Mouse (Mus musculus) megakaryocyte-erythroid progenitor cell, adult 5-6 weeks (primary cell): ENCODE results near the gene Zfp526. TPM values are rescaled to one million over a fixed set of nuclear protein-coding genes. Genes with fewer than 3 reads are reported as not detected.

Experiments
- ATAC-seq: replicated peaks from 2 replicates; pipeline ENCODE4 v1.8.0; 2016; ENCODE audit warnings: mild to moderate bottlenecking, inconsistent platforms; ENCODE audit not compliant: severe bottlenecking, poor library complexity, low FRiP score, low TSS enrichment
- total RNA-seq, 2 experiments: library from RNA; stranded (forward) in 1 of 2; stranded (reverse) in 1 of 2; fragments of 200-1000, 215-1000 nt in 1 of 2; fragments of >200 nt in 1 of 2; fragmentation: Nextera tagmentation in 1 of 2; gene quantifications; 2 replicates each; pipeline ENCODE4 v1.2.3; 2014 to 2017

Gene Zfp526
- total RNA-seq, 2 experiments from 2014 or later = 10.1 to 20.3 TPM

- no peak for ATAC-seq
Measured at GRCm38 (mm10) chr7:25275555-25276298, 54.5 kb downstream of the Zfp526 start.

Other genes with a start within 250 kb of the Zfp526 start
- 128 and 146 TPM in 2 replicates for gene Rabac1, start 248.7 kb upstream of the Zfp526 start, total RNA-seq (2014; fragmentation: Nextera tagmentation)
- 38.0 and 103 TPM in 2 replicates for gene Rabac1, start 248.7 kb upstream of the Zfp526 start, total RNA-seq (2017)
- gene Atp1a3, start 215.5 kb upstream of the Zfp526 start, total RNA-seq (2014; fragmentation: Nextera tagmentation) = not detected in 2 replicates
- gene Atp1a3, start 215.5 kb upstream of the Zfp526 start, total RNA-seq (2017) = 0.75 TPM in 1 of 2 replicates, not detected in the other
- gene Grik5, start 149.1 kb upstream of the Zfp526 start, total RNA-seq (2014; fragmentation: Nextera tagmentation) = 20.9 and 31.7 TPM in 2 replicates
- gene Grik5, start 149.1 kb upstream of the Zfp526 start, total RNA-seq (2017) = 0.23 and 6.4 TPM in 2 replicates
- 12.0 and 18.6 TPM in 2 replicates for gene Zfp574, start 148.9 kb upstream of the Zfp526 start, total RNA-seq (2014; fragmentation: Nextera tagmentation)
- 3.7 and 6.9 TPM in 2 replicates for gene Zfp574, start 148.9 kb upstream of the Zfp526 start, total RNA-seq (2017)
- 0.40 and 0.57 TPM in 2 replicates for gene Pou2f2, start 41.7 kb upstream of the Zfp526 start, total RNA-seq (2014; fragmentation: Nextera tagmentation)
- 0.91 TPM in 1 of 2 replicates, not detected in the other for gene Pou2f2, start 41.7 kb upstream of the Zfp526 start, total RNA-seq (2017)
- 16.0 and 24.9 TPM in 2 replicates for gene Dedd2, start 810 bp upstream of the Zfp526 start, total RNA-seq (2014; fragmentation: Nextera tagmentation)
- 13.5 and 15.2 TPM in 2 replicates for gene Dedd2, start 810 bp upstream of the Zfp526 start, total RNA-seq (2017)
- 97.9 and 123 TPM in 2 replicates for gene Gsk3a, start 16.4 kb downstream of the Zfp526 start, total RNA-seq (2014; fragmentation: Nextera tagmentation)
- 49.1 and 74.7 TPM in 2 replicates for gene Gsk3a, start 16.4 kb downstream of the Zfp526 start, total RNA-seq (2017)
- 8.7 and 18.9 TPM in 2 replicates for gene Erf, start 29.3 kb downstream of the Zfp526 start, total RNA-seq (2014; fragmentation: Nextera tagmentation)
- gene Erf, start 29.3 kb downstream of the Zfp526 start, total RNA-seq (2017) = 6.2 and 8.6 TPM in 2 replicates
- gene Cic, start 46.3 kb downstream of the Zfp526 start, total RNA-seq (2014; fragmentation: Nextera tagmentation) = 125 and 134 TPM in 2 replicates
- gene Cic, start 46.3 kb downstream of the Zfp526 start, total RNA-seq (2017) = 20.5 and 40.0 TPM in 2 replicates
- gene Pafah1b3, start 76.6 kb downstream of the Zfp526 start, total RNA-seq (2014; fragmentation: Nextera tagmentation) = 22.0 and 23.2 TPM in 2 replicates
- 12.8 and 26.3 TPM in 2 replicates for gene Pafah1b3, start 76.6 kb downstream of the Zfp526 start, total RNA-seq (2017)
- gene Prr19, start 80.0 kb downstream of the Zfp526 start, total RNA-seq (2014; fragmentation: Nextera tagmentation) = not detected in 2 replicates
- not detected in 2 replicates for gene Prr19, start 80.0 kb downstream of the Zfp526 start, total RNA-seq (2017)
- gene Tmem145, start 84.7 kb downstream of the Zfp526 start, total RNA-seq (2014; fragmentation: Nextera tagmentation) = not detected in 2 replicates
- gene Tmem145, start 84.7 kb downstream of the Zfp526 start, total RNA-seq (2017) = not detected in 2 replicates
- gene Megf8, start 95.7 kb downstream of the Zfp526 start, total RNA-seq (2014; fragmentation: Nextera tagmentation) = 2.5 and 2.6 TPM in 2 replicates
- gene Megf8, start 95.7 kb downstream of the Zfp526 start, total RNA-seq (2017) = 2.4 and 2.7 TPM in 2 replicates
- gene Cnfn, start 148.3 kb downstream of the Zfp526 start, total RNA-seq (2014; fragmentation: Nextera tagmentation) = not detected in 2 replicates
- gene Cnfn, start 148.3 kb downstream of the Zfp526 start, total RNA-seq (2017) = not detected in 2 replicates
- gene Lipe, start 177.3 kb downstream of the Zfp526 start, total RNA-seq (2014; fragmentation: Nextera tagmentation) = 7.1 and 12.6 TPM in 2 replicates
- gene Lipe, start 177.3 kb downstream of the Zfp526 start, total RNA-seq (2017) = 4.5 and 6.4 TPM in 2 replicates
- gene Cxcl17, start 191.5 kb downstream of the Zfp526 start, total RNA-seq (2014; fragmentation: Nextera tagmentation) = not detected in 2 replicates
- gene Cxcl17, start 191.5 kb downstream of the Zfp526 start, total RNA-seq (2017) = not detected in 2 replicates